In genomic region chr1:171282086-171282805, GRCm38 (mm10) we compare ENCODE assay signal across 8 mouse cellular contexts. TPM values are rescaled to one million over a fixed set of nuclear protein-coding genes. Genes with fewer than 3 reads are reported as not detected.
DNase-seq lines count a peak whose midpoint lies in the region; ATAC-seq and TF ChIP-seq lines count a peak whose summit lies in the region.

No protein-coding gene starts in this region.

- 85% methylated on average over 18 of the region's 18 CpGs for WGBS in forebrain, embryonic 12.5 days
- 76% methylated on average over 18 of the region's 18 CpGs for WGBS in forebrain, embryonic 15.5 days
- 72% methylated on average over 18 of the region's 18 CpGs for WGBS in liver, embryonic 11.5 days
- 70% methylated on average over 18 of the region's 18 CpGs for WGBS in heart, embryonic 16.5 days
- 76% methylated on average over 18 of the region's 18 CpGs for WGBS in midbrain, embryonic 13.5 days
- 90% methylated on average over 18 of the region's 18 CpGs for WGBS in thymus, adult 2 months

- H3K36me3 ChIP-seq in forebrain, embryonic 12.5 days (replicated peaks) = peaks cover 57% of the 10 kb centered on the region
- peaks cover 34% of the 10 kb centered on the region for H3K36me3 ChIP-seq in forebrain, embryonic 15.5 days
- peaks cover 30% of the 10 kb centered on the region for H3K36me3 ChIP-seq in liver, embryonic 11.5 days (ENCODE audit: control insufficient read depth, insufficient read depth, low read length)
- H3K36me3 ChIP-seq in heart, embryonic 16.5 days (ENCODE audit: control insufficient read depth, insufficient read depth) = peaks cover 14% of the 10 kb centered on the region
- peaks cover 58% of the 10 kb centered on the region for H3K36me3 ChIP-seq in midbrain, embryonic 13.5 days
- H3K36me3 ChIP-seq in thymus, adult 2 months (ENCODE audit: control insufficient read depth, insufficient read depth, low read length) = 0 out of 2 replicates have a peak, but pooled peaks cover 5% of the 10 kb centered on the region

- H3K27ac ChIP-seq in forebrain, embryonic 12.5 days = no peak overlapping the region
- H3K27ac ChIP-seq in forebrain, embryonic 15.5 days (replicated peaks) = no peak overlapping the region
- peak overlapping the region; percentile 99 for H3K27ac ChIP-seq in liver, embryonic 11.5 days (ENCODE audit: low read depth, low read length)
- H3K27ac ChIP-seq in heart, embryonic 16.5 days (ENCODE audit: low read length) = peak overlapping the region; percentile 79
- H3K27ac ChIP-seq in midbrain, embryonic 13.5 days = peak overlapping the region; percentile 75; the same call in 1 of the 2 replicates
- no peak overlapping the region for H3K27ac ChIP-seq in thymus, adult 2 months (ENCODE audit: control insufficient read depth, insufficient read depth, low read length)

- H3K9me3 ChIP-seq in forebrain, embryonic 12.5 days = no peaks in the 10 kb centered on the region
- no peaks in the 10 kb centered on the region for H3K9me3 ChIP-seq in forebrain, embryonic 15.5 days
- no peaks in the 10 kb centered on the region for H3K9me3 ChIP-seq in liver, embryonic 11.5 days (ENCODE audit: control insufficient read depth, low read length)
- H3K9me3 ChIP-seq in heart, embryonic 16.5 days (replicated peaks; ENCODE audit: control insufficient read depth, low read length) = no peaks in the 10 kb centered on the region
- no peaks in the 10 kb centered on the region for H3K9me3 ChIP-seq in midbrain, embryonic 13.5 days

- H3K4me2 ChIP-seq in forebrain, embryonic 12.5 days = peak overlapping the region; percentile 90
- H3K4me2 ChIP-seq in forebrain, embryonic 15.5 days (replicated peaks) = no peak overlapping the region
- peak overlapping the region; percentile 69 for H3K4me2 ChIP-seq in liver, embryonic 11.5 days
- peak overlapping the region; percentile 92 for H3K4me2 ChIP-seq in heart, embryonic 16.5 days (ENCODE audit: low read depth, low read length)
- peak overlapping the region; percentile 63 for H3K4me2 ChIP-seq in midbrain, embryonic 13.5 days (replicated peaks)

- H3K9ac ChIP-seq in forebrain, embryonic 12.5 days = 0 out of 2 replicates have a peak overlapping the region, but pooled peaks have one; percentile 49
- no peak overlapping the region for H3K9ac ChIP-seq in forebrain, embryonic 15.5 days (replicated peaks)
- peak overlapping the region; percentile 93 for H3K9ac ChIP-seq in liver, embryonic 11.5 days (ENCODE audit: low read depth, low read length)
- peak overlapping the region; percentile 74 for H3K9ac ChIP-seq in heart, embryonic 16.5 days (ENCODE audit: low read length)
- no peak overlapping the region for H3K9ac ChIP-seq in midbrain, embryonic 13.5 days (replicated peaks)

- no peak for TF ChIP-seq CTCF in thymus, adult 2 months (IDR thresholded peaks at IDR 0.05; ENCODE audit: borderline replicate concordance, control insufficient read depth, extremely low read depth, insufficient read depth, low read length, poor library complexity)

- peaks cover 43% of the 10 kb centered on the region for H3K4me1 ChIP-seq in forebrain, embryonic 12.5 days
- peaks cover 46% of the 10 kb centered on the region for H3K4me1 ChIP-seq in forebrain, embryonic 15.5 days
- peaks cover 14% of the 10 kb centered on the region for H3K4me1 ChIP-seq in liver, embryonic 11.5 days (replicated peaks; ENCODE audit: control insufficient read depth, insufficient read depth, low read length)
- H3K4me1 ChIP-seq in heart, embryonic 16.5 days (ENCODE audit: control insufficient read depth, insufficient read depth, low read length) = peaks cover 24% of the 10 kb centered on the region
- peaks cover 50% of the 10 kb centered on the region for H3K4me1 ChIP-seq in midbrain, embryonic 13.5 days (replicated peaks)
- H3K4me1 ChIP-seq in thymus, adult 2 months (replicated peaks; ENCODE audit: control insufficient read depth, insufficient read depth, low read length) = peaks cover 17% of the 10 kb centered on the region

- ATAC-seq in forebrain, embryonic 12.5 days (ENCODE audit: low FRiP score) = no peak
- no peak for ATAC-seq in forebrain, embryonic 15.5 days (replicated peaks)
- no peak for ATAC-seq in liver, embryonic 11.5 days (replicated peaks; ENCODE audit: low FRiP score)
- no peak for ATAC-seq in heart, embryonic 16.5 days (replicated peaks; ENCODE audit: extremely low read depth, insufficient read depth, low FRiP score)
- no peak for ATAC-seq in midbrain, embryonic 13.5 days
- no peak for ATAC-seq in megakaryocyte-erythroid progenitor cell, adult 5-6 weeks (replicated peaks; ENCODE audit: low FRiP score, low TSS enrichment, poor library complexity, severe bottlenecking)

- no peak overlapping the region for H3K4me3 ChIP-seq in forebrain, embryonic 12.5 days (replicated peaks)
- no peak overlapping the region for H3K4me3 ChIP-seq in forebrain, embryonic 15.5 days
- H3K4me3 ChIP-seq in liver, embryonic 11.5 days (ENCODE audit: low read depth, low read length) = peak overlapping the region; percentile 76
- H3K4me3 ChIP-seq in heart, embryonic 16.5 days (ENCODE audit: low read length) = peak overlapping the region; percentile 86
- H3K4me3 ChIP-seq in midbrain, embryonic 13.5 days (replicated peaks) = peak overlapping the region; percentile 66
- H3K4me3 ChIP-seq in thymus, adult 2 months (ENCODE audit: control insufficient read depth, insufficient read depth, low read length) = no peak overlapping the region

- no peak for TF ChIP-seq POLR2A in thymus, adult 2 months (IDR thresholded peaks at IDR 0.05; ENCODE audit: control insufficient read depth, extremely low read depth, insufficient read depth, low read length, poor library complexity)

- no peaks in the 10 kb centered on the region for H3K27me3 ChIP-seq in forebrain, embryonic 12.5 days
- H3K27me3 ChIP-seq in forebrain, embryonic 15.5 days = no peaks in the 10 kb centered on the region
- H3K27me3 ChIP-seq in liver, embryonic 11.5 days (replicated peaks; ENCODE audit: control insufficient read depth, insufficient read depth, low read length) = no peaks in the 10 kb centered on the region
- H3K27me3 ChIP-seq in heart, embryonic 16.5 days (ENCODE audit: control insufficient read depth, insufficient read depth, low read length) = no peaks in the 10 kb centered on the region
- no peaks in the 10 kb centered on the region for H3K27me3 ChIP-seq in midbrain, embryonic 13.5 days
- no peaks in the 10 kb centered on the region for H3K27me3 ChIP-seq in thymus, adult 2 months (ENCODE audit: control insufficient read depth, insufficient read depth, low read length)

- peak; percentile 30 for DNase-seq in liver, embryonic 11.5 days (ENCODE audit: low spot score)
- DNase-seq in liver = no peak
- no peak for DNase-seq in thymus, adult 2 months

RNA-seq across cellular contexts. Expression of gene Ppox, which starts 1.3 kb away (rescaled TPM):
- 58.7 and 68.0 TPM in 2 replicates for polyA plus RNA-seq in forebrain, embryonic 12.5 days (2016; fragmentation: Nextera tagmentation; extraction: Ambion mirVana)
- 46.5 and 53.1 TPM in 2 replicates for polyA plus RNA-seq in forebrain, embryonic 15.5 days (2015; fragmentation: Nextera tagmentation; extraction: Ambion mirVana)
- polyA plus RNA-seq in liver, embryonic 11.5 days (2014; fragmentation: Nextera tagmentation; extraction: Ambion mirVana) = 131 and 133 TPM in 2 replicates
- polyA plus RNA-seq in heart, embryonic 16.5 days (2015; fragmentation: Nextera tagmentation; extraction: Ambion mirVana) = 32.4 and 41.9 TPM in 2 replicates
- polyA plus RNA-seq in midbrain, embryonic 13.5 days (2015; fragmentation: Nextera tagmentation; extraction: Ambion mirVana) = 56.0 and 56.4 TPM in 2 replicates
- 71.5 and 78.5 TPM in 2 replicates for polyA plus RNA-seq in thymus, adult 2 months (2012; rRNA removed)
- 114 and 123 TPM in 2 replicates for total RNA-seq in megakaryocyte-erythroid progenitor cell, adult 5-6 weeks (2014; fragmentation: Nextera tagmentation)
- total RNA-seq in megakaryocyte-erythroid progenitor cell, adult 5-6 weeks (2017) = 18.1 and 29.5 TPM in 2 replicates

RNA-seq across cellular contexts. Expression of gene Usp21, which starts 5.5 kb away (rescaled TPM):
- 119 and 125 TPM in 2 replicates for polyA plus RNA-seq in forebrain, embryonic 12.5 days (2016; fragmentation: Nextera tagmentation; extraction: Ambion mirVana)
- 132 and 135 TPM in 2 replicates for polyA plus RNA-seq in forebrain, embryonic 15.5 days (2015; fragmentation: Nextera tagmentation; extraction: Ambion mirVana)
- polyA plus RNA-seq in liver, embryonic 11.5 days (2014; fragmentation: Nextera tagmentation; extraction: Ambion mirVana) = 51.0 and 53.1 TPM in 2 replicates
- polyA plus RNA-seq in heart, embryonic 16.5 days (2015; fragmentation: Nextera tagmentation; extraction: Ambion mirVana) = 48.5 and 55.8 TPM in 2 replicates
- polyA plus RNA-seq in midbrain, embryonic 13.5 days (2015; fragmentation: Nextera tagmentation; extraction: Ambion mirVana) = 112 and 121 TPM in 2 replicates
- polyA plus RNA-seq in thymus, adult 2 months (2012; rRNA removed) = 77.0 and 79.1 TPM in 2 replicates
- 44.1 and 50.1 TPM in 2 replicates for total RNA-seq in megakaryocyte-erythroid progenitor cell, adult 5-6 weeks (2014; fragmentation: Nextera tagmentation)
- total RNA-seq in megakaryocyte-erythroid progenitor cell, adult 5-6 weeks (2017) = 16.9 and 33.0 TPM in 2 replicates

RNA-seq across cellular contexts. Expression of gene B4galt3, which starts 12.1 kb away (rescaled TPM):
- 78.1 and 78.6 TPM in 2 replicates for polyA plus RNA-seq in forebrain, embryonic 12.5 days (2016; fragmentation: Nextera tagmentation; extraction: Ambion mirVana)
- 107 and 111 TPM in 2 replicates for polyA plus RNA-seq in forebrain, embryonic 15.5 days (2015; fragmentation: Nextera tagmentation; extraction: Ambion mirVana)
- 49.0 and 50.6 TPM in 2 replicates for polyA plus RNA-seq in liver, embryonic 11.5 days (2014; fragmentation: Nextera tagmentation; extraction: Ambion mirVana)
- 47.5 and 54.9 TPM in 2 replicates for polyA plus RNA-seq in heart, embryonic 16.5 days (2015; fragmentation: Nextera tagmentation; extraction: Ambion mirVana)
- polyA plus RNA-seq in midbrain, embryonic 13.5 days (2015; fragmentation: Nextera tagmentation; extraction: Ambion mirVana) = 99.0 and 99.8 TPM in 2 replicates
- 97.0 and 98.9 TPM in 2 replicates for polyA plus RNA-seq in thymus, adult 2 months (2012; rRNA removed)
- total RNA-seq in megakaryocyte-erythroid progenitor cell, adult 5-6 weeks (2014; fragmentation: Nextera tagmentation) = 34.5 and 55.7 TPM in 2 replicates
- 15.2 and 24.0 TPM in 2 replicates for total RNA-seq in megakaryocyte-erythroid progenitor cell, adult 5-6 weeks (2017)

RNA-seq across cellular contexts. Expression of gene Ufc1, which starts 12.6 kb away (rescaled TPM):
- polyA plus RNA-seq in forebrain, embryonic 12.5 days (2016; fragmentation: Nextera tagmentation; extraction: Ambion mirVana) = 94.8 and 98.4 TPM in 2 replicates
- polyA plus RNA-seq in forebrain, embryonic 15.5 days (2015; fragmentation: Nextera tagmentation; extraction: Ambion mirVana) = 105 and 110 TPM in 2 replicates
- 83.7 TPM in 2 replicates for polyA plus RNA-seq in liver, embryonic 11.5 days (2014; fragmentation: Nextera tagmentation; extraction: Ambion mirVana)
- polyA plus RNA-seq in heart, embryonic 16.5 days (2015; fragmentation: Nextera tagmentation; extraction: Ambion mirVana) = 82.0 and 82.1 TPM in 2 replicates
- 112 and 126 TPM in 2 replicates for polyA plus RNA-seq in midbrain, embryonic 13.5 days (2015; fragmentation: Nextera tagmentation; extraction: Ambion mirVana)
- 18.5 and 20.2 TPM in 2 replicates for polyA plus RNA-seq in thymus, adult 2 months (2012; rRNA removed)
- 74.8 and 83.3 TPM in 2 replicates for total RNA-seq in megakaryocyte-erythroid progenitor cell, adult 5-6 weeks (2014; fragmentation: Nextera tagmentation)
- 65.6 and 72.6 TPM in 2 replicates for total RNA-seq in megakaryocyte-erythroid progenitor cell, adult 5-6 weeks (2017)

RNA-seq across cellular contexts. Expression of gene Ndufs2, which starts 31.1 kb away (rescaled TPM):
- 209 and 213 TPM in 2 replicates for polyA plus RNA-seq in forebrain, embryonic 12.5 days (2016; fragmentation: Nextera tagmentation; extraction: Ambion mirVana)
- 215 and 221 TPM in 2 replicates for polyA plus RNA-seq in forebrain, embryonic 15.5 days (2015; fragmentation: Nextera tagmentation; extraction: Ambion mirVana)
- polyA plus RNA-seq in liver, embryonic 11.5 days (2014; fragmentation: Nextera tagmentation; extraction: Ambion mirVana) = 256 and 262 TPM in 2 replicates
- polyA plus RNA-seq in heart, embryonic 16.5 days (2015; fragmentation: Nextera tagmentation; extraction: Ambion mirVana) = 659 and 700 TPM in 2 replicates
- polyA plus RNA-seq in midbrain, embryonic 13.5 days (2015; fragmentation: Nextera tagmentation; extraction: Ambion mirVana) = 231 and 234 TPM in 2 replicates
- polyA plus RNA-seq in thymus, adult 2 months (2012; rRNA removed) = 131 and 154 TPM in 2 replicates
- total RNA-seq in megakaryocyte-erythroid progenitor cell, adult 5-6 weeks (2014; fragmentation: Nextera tagmentation) = 273 and 313 TPM in 2 replicates
- total RNA-seq in megakaryocyte-erythroid progenitor cell, adult 5-6 weeks (2017) = 280 and 331 TPM in 2 replicates

Comparison
In these comparisons a context has a peak if more than half of its experiments do, and no peak if none do; other contexts are left out.
1. H3K9ac ChIP-seq: peak in forebrain, embryonic 12.5 days (single experiment), liver, embryonic 11.5 days (single experiment) and heart, embryonic 16.5 days (single experiment); none in forebrain, embryonic 15.5 days (single experiment) and midbrain, embryonic 13.5 days (single experiment).
2. H3K27ac ChIP-seq: peak in liver, embryonic 11.5 days (single experiment), heart, embryonic 16.5 days (single experiment) and midbrain, embryonic 13.5 days (single experiment); none in forebrain, embryonic 12.5 days (single experiment), forebrain, embryonic 15.5 days (single experiment) and thymus, adult 2 months (single experiment).
3. H3K4me3 ChIP-seq: peak in liver, embryonic 11.5 days (single experiment), heart, embryonic 16.5 days (single experiment) and midbrain, embryonic 13.5 days (single experiment); none in forebrain, embryonic 12.5 days (single experiment), forebrain, embryonic 15.5 days (single experiment) and thymus, adult 2 months (single experiment).